Comparison of ENCODE assay signal across 30 mouse cellular contexts in the genomic region with DNA sequence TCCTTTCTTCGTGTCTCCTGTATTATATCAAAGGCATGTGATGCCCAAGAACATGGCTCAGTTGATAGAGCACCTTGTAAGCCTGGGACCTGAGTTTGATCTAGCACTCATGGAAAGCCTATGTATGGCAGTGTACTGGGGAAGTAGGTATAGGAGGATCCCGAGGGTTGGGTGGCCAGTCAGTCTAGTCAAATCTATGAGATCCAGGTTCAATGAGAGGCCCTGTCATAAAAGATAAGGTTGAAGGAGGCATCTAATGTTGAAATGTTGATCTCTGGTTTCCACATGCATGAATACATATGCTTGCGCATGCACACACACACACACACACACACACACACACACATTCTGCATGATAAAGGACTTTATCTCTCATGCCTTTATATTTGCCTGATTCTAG.
DNase-seq lines count a peak whose midpoint lies in the region; ATAC-seq and TF ChIP-seq lines count a peak whose summit lies in the region.
"Had no signal": no experiment of that assay in that cellular context is flagged by ENCODE, and none has a peak within 500 bp of the region (broad histone marks: within the 10 kb centered on the region; RNA-seq: fewer than 3 reads in every experiment).

No protein-coding gene starts in this region.

- H3K4me3 ChIP-seq in MEL (ENCODE audit: control insufficient read depth in 1 of 2, insufficient read depth in 1 of 2, low read depth in 2 of 2, low read length in 2 of 2) = no peak overlapping the region
- H3K4me3 ChIP-seq in liver, embryonic 13.5 days (replicated peaks) = no peak overlapping the region
- H3K4me3 ChIP-seq: forebrain, embryonic 12.5 days; heart, embryonic 10.5 days; heart, embryonic 15.5 days; kidney, embryonic 15.5 days; left cerebral cortex, adult 2 months; limb, embryonic 12.5 days had no signal

- no peak for TF ChIP-seq POLR2A in MEL (IDR thresholded peaks at IDR 0.05; ENCODE audit: control insufficient read depth in 1 of 2, insufficient read depth in 1 of 2, low read depth in 1 of 2, low read length in 2 of 2, poor library complexity in 1 of 2)

- H3K27me3 ChIP-seq in MEL (ENCODE audit: control insufficient read depth in 1 of 2, insufficient read depth in 2 of 2, low read length in 2 of 2) = no peaks in the 10 kb centered on the region; a peak in 1 of 4 replicates
- peaks cover 34% of the 10 kb centered on the region for H3K27me3 ChIP-seq in liver, embryonic 13.5 days
- H3K27me3 ChIP-seq: kidney, embryonic 15.5 days had no signal

- peak; percentile 85 for ATAC-seq in liver, embryonic 13.5 days (ENCODE audit: low read depth)
- ATAC-seq in megakaryocyte progenitor cell, adult 5-6 weeks (replicated peaks; ENCODE audit: poor library complexity) = peak; percentile 9; the same call in 1 of the 2 replicates
- ATAC-seq: CD4-positive, CD25-positive, alpha-beta regulatory T cell, adult 4 months; forebrain, postnatal 0 days; intestine, postnatal 0 days; midbrain, embryonic 16.5 days had no signal

- no peak overlapping the region; the same call in 1 of the 2 replicates for H3K27ac ChIP-seq in MEL (ENCODE audit: control insufficient read depth, low read depth, low read length)
- peak overlapping the region; percentile 26 for H3K27ac ChIP-seq in liver, embryonic 13.5 days
- H3K27ac ChIP-seq: forebrain, embryonic 12.5 days; heart, embryonic 15.5 days; hindbrain, embryonic 14.5 days; kidney, embryonic 15.5 days; left cerebral cortex, adult 2 months; limb, embryonic 12.5 days; macrophage; stomach, postnatal 0 days had no signal

- TF ChIP-seq CTCF in MEL (IDR thresholded peaks at IDR 0.05 in 2 of 3, conservative IDR thresholded peaks at IDR 0.05 in 1 of 3; ENCODE audit: control insufficient read depth in 1 of 3, insufficient read depth in 1 of 3, low read depth in 2 of 3, low read length in 3 of 3, poor library complexity in 1 of 3, severe bottlenecking in 1 of 3) = no peak

- H3K4me2 ChIP-seq in liver, embryonic 13.5 days = 0 out of 2 replicates have a peak overlapping the region, but pooled peaks have one; percentile 5
- H3K4me2 ChIP-seq: forebrain, embryonic 12.5 days; heart, embryonic 15.5 days; hindbrain, embryonic 14.5 days; kidney, embryonic 15.5 days; limb, embryonic 12.5 days; midbrain, embryonic 11.5 days had no signal

- H3K9ac ChIP-seq in MEL (ENCODE audit: control insufficient read depth, low read depth, low read length, poor library complexity, severe bottlenecking) = no peak overlapping the region
- no peak overlapping the region for H3K9ac ChIP-seq in liver, embryonic 13.5 days
- H3K9ac ChIP-seq: forebrain, embryonic 12.5 days; forebrain, postnatal 0 days; heart, embryonic 15.5 days; hindbrain, embryonic 14.5 days; kidney, embryonic 15.5 days; limb, embryonic 12.5 days had no signal

- TF ChIP-seq RAD21 in MEL (IDR thresholded peaks at IDR 0.05; ENCODE audit: low read depth, low read length) = no peak

- H3K79me2 ChIP-seq in MEL (ENCODE audit: control insufficient read depth, insufficient read depth, low read length, poor library complexity) = no peaks in the 10 kb centered on the region

- 56% methylated on average over 3 of the region's 3 CpGs for WGBS in liver, embryonic 13.5 days (ENCODE audit: insufficient replicate concordance)

- TF ChIP-seq EP300 in MEL (IDR thresholded peaks at IDR 0.05; ENCODE audit: low read depth in 1 of 2, low read length in 2 of 2) = no peak

- DNase-seq in MEL (ENCODE audit: low read depth, low spot score) = peak; percentile 6
- DNase-seq in c-Kit-positive CD71-positive TER-119-negative erythroid progenitor cells, embryonic 14.5 days (ENCODE audit: low read depth) = peak; percentile 24
- DNase-seq in liver, embryonic 13.5 days = peak; percentile 21
- no peak for DNase-seq in adrenal gland, postnatal 14 days
- DNase-seq in frontal cortex, postnatal 25 days (ENCODE audit: low spot score in 2 of 2) = no peak
- DNase-seq in right cerebral cortex, adult 2 months (ENCODE audit: low spot score in 2 of 2) = no peak
- DNase-seq: adrenal gland, postnatal 36 days; cerebellum, adult 11 months; cerebellum, adult 9-10 months; cerebellum, postnatal 36 days; forebrain, postnatal 0 days; gastrocnemius, postnatal 10 days; kidney, postnatal 25 days; lung, adult 18-20 months; lung, postnatal 10 days; thymus, adult 2 months had no signal

- peaks cover 0 to 2% of the 10 kb centered on the region in 2 experiments; a peak in 1 of 4 replicates for H3K36me3 ChIP-seq in MEL (ENCODE audit: control insufficient read depth in 1 of 2, insufficient read depth in 2 of 2, low read length in 2 of 2)
- H3K36me3 ChIP-seq in liver, embryonic 13.5 days = no peaks in the 10 kb centered on the region
- H3K36me3 ChIP-seq: forebrain, embryonic 12.5 days; heart, embryonic 10.5 days; heart, embryonic 15.5 days; kidney, embryonic 15.5 days; limb, embryonic 12.5 days had no signal

- H3K4me1 ChIP-seq in MEL (ENCODE audit: control insufficient read depth in 1 of 2, insufficient read depth in 2 of 2, low read length in 2 of 2) = 0 out of 4 replicates have a peak, but pooled peaks cover 0 to 3% of the 10 kb centered on the region in 2 experiments
- H3K4me1 ChIP-seq in liver, embryonic 13.5 days (replicated peaks) = peaks cover 47% of the 10 kb centered on the region

- H3K9me3 ChIP-seq in MEL (replicated peaks; ENCODE audit: insufficient read depth, low read length) = no peaks in the 10 kb centered on the region
- H3K9me3 ChIP-seq in liver, embryonic 13.5 days (replicated peaks) = no peaks in the 10 kb centered on the region
- H3K9me3 ChIP-seq: forebrain, embryonic 12.5 days; heart, embryonic 10.5 days; heart, embryonic 15.5 days; kidney, embryonic 15.5 days; limb, embryonic 12.5 days had no signal

TF ChIP-seq in MEL, 35 proteins besides CTCF, POLR2A, EP300 and RAD21:
- TF ChIP-seq ZKSCAN1 (IDR thresholded peaks at IDR 0.05; ENCODE audit: low read depth, low read length) (no peak), GABPA (IDR thresholded peaks at IDR 0.05; ENCODE audit: low read depth, low read length) (no peak), MAZ (IDR thresholded peaks at IDR 0.05; ENCODE audit: low read depth, low read length) (no peak), NRF1 (IDR thresholded peaks at IDR 0.05; ENCODE audit: insufficient read depth, low read depth, low read length, poor library complexity, severe bottlenecking) (no peak), RCOR1 (IDR thresholded peaks at IDR 0.05; ENCODE audit: low read depth, low read length) (no peak), MYB (IDR thresholded peaks at IDR 0.05; ENCODE audit: low read depth, low read length) (no peak), TCF12 (IDR thresholded peaks at IDR 0.05; ENCODE audit: low read depth, low read length) (no peak), JUND (IDR thresholded peaks at IDR 0.05; ENCODE audit: low read depth, low read length) (no peak), MAX (IDR thresholded peaks at IDR 0.05; ENCODE audit: low read length) (no peak), UBTF (IDR thresholded peaks at IDR 0.05; ENCODE audit: borderline replicate concordance, insufficient read depth, low read depth, low read length) (no peak), TBP (IDR thresholded peaks at IDR 0.05; ENCODE audit: low read depth, low read length) (no peak), GATA1 (IDR thresholded peaks at IDR 0.05; ENCODE audit: low read depth, low read length) (no peak), SIN3A (IDR thresholded peaks at IDR 0.05; ENCODE audit: low read length) (no peak), ZNF384 (IDR thresholded peaks at IDR 0.05; ENCODE audit: low read depth, low read length) (no peak), HCFC1 (IDR thresholded peaks at IDR 0.05; ENCODE audit: low read depth, low read length) (no peak), MXI1 (IDR thresholded peaks at IDR 0.05; ENCODE audit: low read depth, low read length) (no peak)

Comparison
In these comparisons a context has a peak if more than half of its experiments do, and no peak if none do; other contexts are left out.
1. DNase-seq: peak in MEL (single experiment), c-Kit-positive CD71-positive TER-119-negative erythroid progenitor cells, embryonic 14.5 days (single experiment) and liver, embryonic 13.5 days (single experiment); none in adrenal gland, postnatal 14 days (single experiment), frontal cortex, postnatal 25 days (0 of 2) and right cerebral cortex, adult 2 months (0 of 2).